Mouse (Mus musculus): ENCODE measurements around the gene Mlec.
"Not testable (repeated sequence)": the region's sequence is repeated elsewhere in the genome, so short reads cannot be mapped to it uniquely, and the experiment has no call there.

Gene Mlec

DNA sequence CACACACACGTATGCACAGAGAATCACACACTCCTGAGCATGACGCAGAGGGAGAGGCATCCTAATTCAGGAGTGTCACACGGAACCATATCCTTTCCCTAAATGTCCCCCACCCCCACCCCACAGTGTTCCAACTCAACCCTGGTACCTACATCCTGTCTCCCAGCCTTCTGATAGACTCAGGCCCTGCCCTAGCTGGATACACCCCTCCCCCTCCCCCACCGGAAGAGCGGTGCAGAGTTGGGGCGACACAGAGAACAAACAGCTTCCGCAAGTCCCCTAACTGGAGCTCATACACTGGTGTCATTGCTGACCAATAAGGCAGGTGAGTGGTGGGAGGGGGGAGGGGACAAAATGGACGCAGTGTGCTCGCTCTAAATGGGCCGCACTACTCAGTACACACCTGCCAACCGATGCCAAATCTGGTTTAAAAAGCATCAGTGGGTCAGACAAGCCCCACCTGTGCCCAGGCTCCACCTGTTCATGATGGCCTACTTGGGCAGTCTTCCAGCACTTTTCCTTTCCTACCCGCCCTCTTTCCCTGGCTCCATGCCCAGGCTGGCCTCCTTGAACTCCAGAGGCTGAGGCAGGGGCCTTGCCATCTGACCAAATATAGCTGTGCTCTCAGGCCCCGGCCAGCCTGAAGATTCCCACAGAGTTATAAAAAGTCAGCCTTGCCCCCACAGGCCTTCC, 23.4 kb upstream of the Mlec start:
- in situ Hi-C loops (cut with MboI; ENCODE audit: low sequenced_read_pairs): no loop called here

DNA sequence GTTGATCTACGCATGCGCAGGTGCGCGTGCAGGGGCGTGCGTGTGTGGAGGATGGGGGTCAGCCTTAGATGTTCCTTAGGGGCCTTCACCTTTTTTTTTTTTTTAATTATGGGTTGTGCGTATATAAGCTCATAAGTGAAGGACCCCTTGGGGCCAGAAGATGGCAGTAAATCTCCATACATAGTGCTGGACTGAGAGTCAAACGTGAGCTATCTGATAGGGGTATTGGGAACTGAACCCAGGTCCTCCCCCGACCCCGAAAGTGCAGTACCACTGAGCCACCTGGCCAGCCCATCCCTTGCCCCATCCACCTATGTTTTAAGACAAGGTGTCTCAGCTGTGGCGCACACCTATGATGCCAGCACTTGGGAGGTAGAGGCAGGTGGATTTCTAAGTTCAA, 21.6 kb upstream of the Mlec start:
- in situ Hi-C loops (cut with MboI; ENCODE audit: low sequenced_read_pairs): no loop called here

DNA sequence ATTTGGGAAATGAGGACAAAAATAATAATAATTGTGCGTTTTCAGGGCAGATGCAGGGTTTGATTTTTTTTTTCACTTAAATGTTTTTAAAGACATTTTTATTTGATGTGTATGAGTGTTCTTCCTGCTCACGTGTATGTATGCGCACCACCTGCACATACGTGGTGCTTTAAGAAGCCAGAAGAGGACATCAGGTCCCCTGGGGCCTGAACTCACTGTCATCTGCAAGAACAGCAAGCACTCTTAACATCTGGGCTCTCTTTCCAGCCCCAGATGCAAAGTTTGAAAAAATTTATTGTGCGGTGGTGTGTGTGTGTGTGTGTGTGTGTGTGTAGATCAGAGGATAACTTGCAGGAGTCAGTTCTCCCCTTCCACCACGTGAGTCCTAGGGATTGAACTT, 19.9 kb upstream of the Mlec start:
- in situ Hi-C loops (cut with MboI; ENCODE audit: low sequenced_read_pairs): no loop called here

DNA sequence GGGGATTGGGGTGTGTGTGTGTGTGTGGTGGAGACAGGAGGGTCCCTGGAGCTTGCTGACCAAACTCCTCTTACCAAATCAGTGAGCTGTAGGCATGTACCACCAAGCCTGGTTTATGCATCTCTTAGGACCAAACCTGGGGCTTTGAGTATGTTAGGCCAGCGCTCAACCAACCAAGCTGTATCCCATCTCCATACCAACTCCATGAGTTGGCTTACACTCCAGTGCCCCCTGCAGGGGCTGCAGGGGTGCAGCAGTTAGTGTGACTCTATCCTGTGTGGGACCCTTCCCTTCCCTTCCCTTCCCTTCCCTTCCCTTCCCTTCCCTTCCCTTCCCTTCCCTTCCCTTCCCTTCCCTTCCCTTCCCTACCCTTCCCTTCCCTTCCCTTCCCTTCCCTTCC, 16.6 kb upstream of the Mlec start:
- in situ Hi-C loops (cut with MboI; ENCODE audit: low sequenced_read_pairs): no loop called here

DNA sequence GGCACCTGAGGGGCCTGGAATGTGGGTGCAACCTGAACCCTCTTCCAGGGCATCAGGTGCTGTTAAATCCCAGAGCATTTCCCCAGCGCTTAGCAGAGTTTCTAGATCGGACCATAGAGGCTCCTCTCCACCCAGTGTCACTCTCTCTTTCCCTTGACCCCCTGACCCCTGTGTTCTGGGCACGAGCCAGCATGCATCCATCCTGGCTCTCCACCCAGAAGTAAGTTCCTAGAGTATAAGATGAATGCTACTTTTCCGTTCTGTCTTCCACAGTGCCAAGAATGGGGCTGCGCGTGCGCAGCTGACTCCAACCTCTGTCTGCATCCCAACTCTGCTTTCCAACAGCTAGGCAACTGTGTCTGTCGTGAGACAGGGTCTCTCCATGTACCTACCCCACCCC, 12.2 kb upstream of the Mlec start:
- in situ Hi-C loops (cut with MboI; ENCODE audit: low sequenced_read_pairs): no loop called here

DNA sequence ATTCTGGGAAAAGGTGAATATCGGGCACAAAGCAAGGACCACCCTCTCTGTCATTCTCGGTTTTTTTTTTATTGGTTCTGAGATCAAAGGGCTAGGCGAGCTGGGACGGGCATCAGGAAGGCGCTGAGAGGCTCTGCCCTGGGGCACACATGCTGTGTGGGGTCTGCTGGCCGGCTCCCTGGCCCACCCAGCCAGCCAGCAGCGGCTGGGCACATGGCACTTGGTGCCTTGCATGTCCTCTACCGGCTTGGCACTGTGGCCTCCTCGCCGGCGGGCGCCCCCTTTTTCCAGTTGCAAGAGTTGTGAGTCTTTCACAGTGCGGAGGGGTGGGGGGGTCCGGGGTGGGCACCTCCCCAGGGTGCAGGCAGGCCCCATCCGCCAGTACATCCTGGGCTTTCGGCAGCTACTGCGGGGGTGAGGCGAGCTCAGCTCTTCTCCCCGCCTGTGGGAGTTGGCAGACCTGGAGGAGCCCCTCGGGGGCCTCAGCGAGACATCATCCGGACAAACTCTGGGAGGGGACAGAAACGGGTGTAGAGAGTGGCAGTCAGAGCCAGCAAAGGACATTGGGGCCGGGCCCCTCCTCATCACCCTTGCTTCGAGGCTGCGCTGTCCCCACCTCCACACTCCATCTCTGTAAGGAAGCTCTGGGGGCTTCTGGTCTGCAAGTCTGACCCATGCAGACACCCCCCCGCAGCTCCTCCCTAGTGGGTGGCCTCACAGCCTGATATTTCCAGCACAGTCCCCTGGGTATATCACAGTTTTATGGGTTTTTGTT, 10.8 kb upstream of the Mlec start:
- in situ Hi-C loops (cut with MboI; ENCODE audit: low sequenced_read_pairs): no loop called here

DNA sequence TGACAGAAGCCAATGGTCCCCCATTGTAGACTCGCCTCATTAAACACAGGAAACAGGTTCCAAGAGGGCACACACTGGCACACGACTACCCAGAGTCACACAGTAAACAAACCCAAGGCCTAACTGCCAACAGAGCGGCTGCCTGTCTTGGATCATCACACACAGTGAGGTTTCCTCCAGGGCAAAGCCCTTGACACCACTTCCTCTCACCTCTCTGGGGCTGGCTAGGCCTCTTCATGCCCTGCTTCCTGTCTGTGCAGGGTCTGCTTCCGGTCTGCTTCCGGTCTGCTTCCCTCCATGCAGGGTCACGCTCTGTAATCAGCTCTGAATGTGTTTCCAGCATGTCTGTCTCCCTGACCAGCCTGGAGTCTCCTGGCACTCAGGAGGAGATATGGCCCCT, 9.4 kb upstream of the Mlec start:
- in situ Hi-C loops (cut with MboI; ENCODE audit: low sequenced_read_pairs): no loop called here

DNA sequence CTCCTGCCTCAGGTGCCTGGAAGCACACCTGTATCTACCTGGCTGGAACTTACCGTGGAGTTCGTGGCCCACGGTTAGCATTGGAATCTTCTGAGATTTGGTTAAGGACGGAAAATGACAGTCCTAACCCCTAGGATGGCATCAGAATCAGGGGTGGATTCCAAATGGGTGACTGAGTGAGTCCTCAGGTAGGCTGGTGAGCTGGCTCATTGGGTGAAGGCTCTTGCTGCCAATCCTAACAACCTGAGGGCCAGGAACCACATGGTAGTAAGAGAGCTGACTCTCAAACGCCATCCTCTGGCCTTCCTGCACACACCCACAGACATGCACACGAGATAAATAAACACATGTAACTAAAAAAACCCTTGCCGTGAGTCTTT, 8.8 kb upstream of the Mlec start:
- in situ Hi-C loops (cut with MboI; ENCODE audit: low sequenced_read_pairs): no loop called here

DNA sequence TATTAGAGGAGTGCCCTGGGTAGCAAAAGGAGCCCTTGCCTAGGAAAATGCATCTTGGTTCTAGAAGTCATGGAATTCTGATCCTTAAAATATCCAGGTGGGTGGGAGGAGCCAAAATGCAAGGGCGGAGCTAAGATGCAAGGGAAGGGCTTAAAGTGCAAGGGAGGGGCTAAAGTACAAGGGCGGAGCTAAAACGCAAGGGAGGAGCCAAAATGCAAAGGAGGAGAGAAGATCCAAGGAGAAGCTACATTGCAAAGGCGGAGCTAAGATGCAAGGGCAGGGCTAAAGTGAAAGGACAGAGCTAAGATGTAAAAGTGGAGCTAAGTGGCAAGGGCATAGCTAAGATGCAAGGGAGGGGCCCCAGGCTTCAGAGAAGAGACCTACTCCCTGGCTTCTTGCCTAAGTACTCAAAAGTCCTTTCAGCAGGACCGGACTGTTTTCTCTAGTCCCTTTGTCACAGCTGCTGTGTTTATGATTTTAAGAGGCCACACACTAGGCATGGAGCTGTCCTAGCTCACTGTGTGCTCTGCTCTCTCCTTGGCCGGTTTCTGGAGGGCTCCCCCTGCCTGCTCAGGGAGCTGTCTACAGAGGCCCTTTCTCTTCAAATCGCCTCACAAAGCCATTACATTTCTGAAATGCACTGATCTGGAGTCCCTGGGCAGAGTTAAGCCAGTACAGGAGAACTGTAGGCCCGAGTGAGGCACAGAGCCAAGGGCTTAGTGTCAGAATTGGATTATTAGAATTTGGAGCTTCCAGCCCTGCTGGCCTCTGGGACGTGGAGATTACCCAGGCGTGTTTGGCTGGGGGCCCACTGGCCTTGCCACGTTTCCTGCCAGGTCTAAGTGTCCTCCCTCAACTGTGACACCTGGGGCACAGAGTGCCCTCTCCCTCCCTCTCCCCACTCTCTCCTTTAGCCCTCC, 8.2 kb upstream of the Mlec start:
- in situ Hi-C loops (cut with MboI; ENCODE audit: low sequenced_read_pairs): no loop called here

DNA sequence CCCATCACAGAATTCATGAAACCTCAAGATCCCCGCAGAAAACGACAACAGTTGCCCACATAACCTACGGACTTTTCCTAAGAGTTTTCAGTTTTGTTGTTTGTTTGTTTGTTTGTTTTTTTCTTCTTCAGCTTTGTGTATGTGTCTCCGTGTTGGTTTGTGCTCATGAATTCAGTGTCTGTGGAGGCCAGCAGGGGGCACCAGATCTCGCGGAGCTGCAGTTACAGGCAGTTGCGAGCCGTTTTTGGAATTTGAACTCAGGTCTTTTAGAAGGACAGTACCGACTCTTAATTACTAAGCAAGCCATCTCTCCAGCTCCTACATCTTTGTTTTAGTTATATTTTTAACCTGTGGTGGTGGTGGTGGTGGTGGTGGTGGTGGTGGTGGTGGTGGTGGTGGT, 7.4 kb upstream of the Mlec start:
- in situ Hi-C loops (cut with MboI; ENCODE audit: low sequenced_read_pairs): no loop called here

DNA sequence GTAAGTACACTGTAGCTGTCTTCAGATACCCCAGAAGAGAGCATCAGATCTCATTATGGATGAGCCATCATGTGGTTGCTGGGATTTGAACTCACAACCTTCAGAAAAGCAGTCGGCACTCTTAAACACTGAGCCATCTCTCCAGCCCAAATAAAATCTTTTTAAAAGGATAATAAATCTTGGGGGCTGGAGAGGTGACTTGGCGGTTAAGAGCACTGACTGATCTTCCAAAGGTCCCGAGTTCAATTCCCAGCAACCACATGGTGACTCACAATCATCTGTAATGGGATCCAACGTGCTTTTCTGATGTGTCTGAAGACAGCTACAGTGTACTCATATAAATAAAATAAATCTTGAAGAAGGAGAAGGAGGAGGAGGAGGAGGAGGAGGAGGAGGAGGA, 6.5 kb upstream of the Mlec start:
- in situ Hi-C loops (cut with MboI; ENCODE audit: low sequenced_read_pairs): not testable (repeated sequence)

DNA sequence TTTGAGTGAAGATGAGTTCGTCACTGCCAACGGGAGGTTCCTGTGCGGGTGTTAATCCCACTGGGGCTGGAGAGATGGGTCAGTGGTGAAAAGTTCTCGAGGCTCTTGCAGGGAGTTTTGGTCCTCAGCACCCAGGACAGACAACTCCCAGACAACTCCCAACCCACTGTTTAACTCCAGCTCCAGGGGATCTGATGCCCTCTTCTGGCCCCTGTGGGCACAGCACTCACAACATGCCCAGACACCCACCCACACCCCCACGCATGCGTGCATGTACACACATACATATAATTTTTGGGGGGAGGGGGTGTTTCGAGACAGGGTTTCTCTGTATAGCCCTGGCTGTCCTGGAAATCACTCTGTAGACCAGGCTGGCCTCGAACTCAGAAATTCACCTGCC, 5.6 kb upstream of the Mlec start:
- in situ Hi-C loops (cut with MboI; ENCODE audit: low sequenced_read_pairs): no loop called here

DNA sequence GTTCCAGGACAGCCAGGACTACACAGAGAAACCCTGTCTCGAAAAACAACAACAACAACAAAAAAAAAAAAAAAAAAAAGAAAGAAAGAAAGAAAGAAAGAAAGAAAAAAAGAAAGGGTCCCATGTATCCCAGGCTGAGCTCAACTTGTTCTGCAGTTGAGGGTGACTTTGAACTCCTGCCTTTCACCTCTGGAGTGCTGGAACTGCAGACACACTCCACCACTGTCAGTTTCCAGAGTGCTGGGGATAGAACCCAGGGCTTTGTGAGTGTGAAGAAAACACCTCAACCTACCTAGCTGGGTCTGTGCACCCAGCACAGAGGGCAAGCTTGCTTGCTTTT, 3.9 kb upstream of the Mlec start:
- in situ Hi-C loops (cut with MboI; ENCODE audit: low sequenced_read_pairs): not testable (repeated sequence)

DNA sequence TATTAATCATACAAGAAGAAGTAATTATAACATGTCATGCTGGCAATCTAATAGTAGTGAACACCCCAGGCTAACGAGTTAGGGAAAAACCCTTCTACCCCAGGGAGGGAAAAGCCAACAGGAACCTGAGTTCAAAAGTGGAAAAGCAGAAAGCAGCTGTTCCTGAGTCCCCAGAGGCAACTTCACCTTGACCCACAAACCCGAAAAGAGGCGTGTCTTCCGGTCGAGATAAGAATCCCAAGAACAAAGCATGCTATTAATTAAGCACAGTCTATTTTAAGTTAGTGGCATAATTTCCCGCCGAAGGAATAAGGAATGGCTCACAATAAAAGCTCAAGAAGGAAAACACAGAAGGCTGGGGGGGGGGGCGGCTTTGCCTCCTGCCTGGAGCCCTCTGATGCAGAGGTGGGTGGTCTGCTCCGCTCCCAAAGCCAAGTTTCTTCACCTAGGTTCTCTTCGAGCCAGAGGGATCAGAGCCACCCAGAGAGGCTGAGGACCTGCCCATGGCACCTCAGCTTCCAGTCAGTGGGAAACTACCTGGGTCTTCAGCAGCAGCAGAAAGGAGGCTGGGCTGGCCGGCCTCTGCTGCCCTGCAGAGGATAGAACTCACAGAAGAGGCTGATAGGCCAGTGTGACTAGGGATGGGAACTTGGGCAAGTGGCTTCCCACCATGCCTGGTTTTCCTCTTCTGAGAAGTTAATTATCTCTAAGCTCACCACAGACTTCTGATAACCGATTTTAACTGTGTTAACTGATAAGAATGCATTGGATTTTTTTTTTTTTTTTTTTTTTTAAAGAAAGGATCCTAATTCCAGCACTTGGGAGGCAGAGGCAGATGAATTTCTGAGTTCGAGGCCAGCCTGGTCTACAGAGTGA, 3.3 kb upstream of the Mlec start:
- in situ Hi-C loops (cut with MboI; ENCODE audit: low sequenced_read_pairs): no loop called here

DNA sequence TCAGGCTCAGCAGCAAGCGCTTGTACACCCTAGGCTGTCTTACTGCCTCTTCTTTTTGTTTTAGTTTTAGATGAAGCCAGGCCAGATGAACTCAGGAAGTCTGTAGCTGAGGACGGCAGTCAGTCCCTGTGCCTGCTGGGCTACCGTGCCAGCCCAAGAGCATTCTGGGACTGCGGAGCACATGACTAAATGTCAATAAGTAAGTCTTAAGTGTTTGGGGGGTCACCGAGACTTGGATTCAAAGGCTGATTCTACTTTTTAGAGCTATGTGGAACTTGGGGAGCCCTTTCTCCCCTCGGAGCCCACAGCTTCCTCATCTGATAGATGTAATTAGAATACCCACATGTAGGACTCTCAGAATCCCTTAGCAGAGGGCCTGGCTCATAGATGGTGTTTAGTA, 2.7 kb upstream of the Mlec start:
- in situ Hi-C loops (cut with MboI; ENCODE audit: low sequenced_read_pairs): no loop called here

DNA sequence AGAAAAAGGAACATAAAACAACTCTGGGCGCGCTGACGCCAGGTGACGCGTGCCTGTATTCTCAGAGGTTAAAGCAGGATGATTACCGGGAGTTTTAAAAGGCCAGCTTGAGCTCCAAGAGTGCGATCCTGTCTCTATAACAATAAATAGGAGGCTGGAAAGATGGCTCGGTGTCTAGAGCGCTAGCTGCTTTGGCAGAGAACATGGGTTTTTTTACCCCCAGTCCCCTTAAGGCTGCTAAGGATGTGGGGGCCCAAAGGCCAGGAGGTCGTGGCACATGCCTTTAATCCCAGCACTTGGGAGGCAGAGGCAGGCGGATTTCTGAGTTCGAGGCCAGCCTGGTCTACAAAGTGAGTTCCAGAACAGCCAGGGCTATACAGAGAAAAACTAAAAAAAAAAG, 1.2 kb upstream of the Mlec start:
- in situ Hi-C loops (cut with MboI; ENCODE audit: low sequenced_read_pairs): no loop called here

DNA sequence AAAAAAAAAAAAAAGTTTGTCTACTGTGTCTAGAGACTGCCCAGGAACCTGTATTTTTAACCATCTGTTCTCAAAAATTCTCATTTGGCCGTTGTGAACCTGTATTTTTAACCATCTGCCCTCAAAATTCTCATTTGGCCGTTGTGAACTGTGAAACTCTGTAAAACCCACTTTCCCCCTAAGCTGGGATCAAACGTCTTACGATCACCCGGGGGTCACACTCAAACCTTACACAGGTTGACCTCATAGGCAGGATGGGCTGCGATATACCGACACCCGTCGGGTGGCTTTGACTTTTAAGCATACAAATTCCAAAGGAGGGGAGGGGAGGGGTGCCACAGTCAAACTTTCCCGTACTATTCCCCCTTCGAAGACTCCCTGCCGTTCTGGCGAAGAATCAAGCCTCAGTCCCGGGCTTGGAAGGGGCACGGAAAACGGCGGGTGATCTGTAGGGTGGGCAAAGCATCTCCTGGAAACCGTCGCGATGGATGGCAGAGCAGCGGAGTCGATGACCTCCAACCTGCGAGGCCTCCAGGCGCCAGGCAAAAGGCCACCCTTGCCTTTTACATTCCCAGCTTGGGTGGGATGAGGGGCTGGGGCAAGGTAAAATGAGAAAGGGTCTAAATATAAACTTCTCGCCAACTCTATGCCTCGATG, 918 bp downstream of the Mlec start:
- in situ Hi-C loops (cut with MboI; ENCODE audit: low sequenced_read_pairs): no loop called here

DNA sequence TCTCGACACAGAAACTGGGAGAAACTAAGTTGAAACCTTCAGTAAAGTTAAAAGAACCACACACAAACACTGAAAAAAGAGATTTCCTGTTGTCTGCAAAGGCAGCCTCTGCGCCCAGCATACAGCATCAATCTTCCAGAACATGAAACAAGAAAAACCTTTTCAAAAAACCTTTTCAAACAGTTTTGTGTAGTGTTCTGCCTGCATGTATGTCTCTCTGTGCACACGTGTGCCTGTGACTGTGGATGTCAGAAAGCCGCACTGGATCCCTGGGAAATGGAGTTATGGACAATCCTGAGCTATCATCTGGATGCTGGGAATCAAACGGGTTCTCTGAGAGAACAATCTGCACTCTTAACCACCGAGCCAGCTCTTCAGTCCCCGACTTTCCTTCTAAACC, 1.6 kb downstream of the Mlec start:
- in situ Hi-C loops (cut with MboI; ENCODE audit: low sequenced_read_pairs): no loop called here

DNA sequence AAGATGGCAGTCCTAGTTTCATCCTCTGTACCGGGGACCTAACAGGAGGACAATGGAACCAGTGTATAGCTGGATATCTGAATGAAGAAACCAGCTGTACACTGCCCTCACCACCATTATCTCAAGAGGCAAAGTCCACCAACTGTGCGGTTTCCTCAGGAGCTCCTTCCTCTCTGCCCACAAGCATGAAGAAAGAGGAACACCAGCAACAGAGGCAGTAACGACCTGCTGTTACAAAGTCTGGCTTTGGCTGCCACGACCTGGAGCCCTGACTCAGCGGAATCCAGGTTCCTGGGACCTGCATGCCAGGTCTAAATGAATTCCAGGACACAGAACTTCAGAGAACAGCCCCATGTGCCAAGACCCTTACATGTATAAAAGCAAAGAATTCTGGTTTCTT, 2.1 kb downstream of the Mlec start:
- in situ Hi-C loops (cut with MboI; ENCODE audit: low sequenced_read_pairs): no loop called here

DNA sequence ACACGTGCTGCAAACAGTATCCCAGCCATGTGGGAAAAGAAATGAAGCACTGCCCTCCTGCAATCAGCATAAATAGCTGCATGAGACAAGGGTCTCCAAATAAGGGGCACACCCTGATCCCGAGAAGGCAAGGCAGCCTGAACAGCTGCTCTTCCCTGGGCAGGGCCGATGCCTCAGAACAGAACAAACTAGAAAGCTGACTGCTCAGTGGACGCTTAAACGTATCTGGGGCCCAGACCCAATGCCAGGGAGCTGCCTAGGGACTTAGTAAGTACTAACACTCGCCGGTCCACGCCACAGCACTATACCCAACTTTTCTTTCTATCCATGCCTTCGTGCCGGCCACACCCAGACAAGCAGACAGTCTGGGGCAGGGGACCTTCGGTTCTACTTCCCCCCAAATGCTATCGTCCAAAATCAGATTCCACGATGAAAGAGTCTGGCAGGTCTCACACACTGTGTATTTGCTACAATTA, 2.8 kb downstream of the Mlec start:
- in situ Hi-C loops (cut with MboI; ENCODE audit: low sequenced_read_pairs): no loop called here
